In genomic region chr10:117799806-117800205, GRCm38 (mm10) we compare ENCODE assay signal across 11 mouse cellular contexts.
"Had no signal": no experiment of that assay in that cellular context is flagged by ENCODE, and none has a peak within 500 bp of the region (broad histone marks: within the 10 kb centered on the region; RNA-seq: fewer than 3 reads in every experiment).

No protein-coding gene starts in this region.

- H3K27me3 ChIP-seq: lung, embryonic 15.5 days; midbrain, embryonic 13.5 days; stomach, embryonic 15.5 days had no signal

- H3K4me1 ChIP-seq: lung, embryonic 15.5 days; midbrain, embryonic 13.5 days; stomach, embryonic 15.5 days had no signal

- DNase-seq: kidney, adult 8-10 months; kidney, postnatal 36 days; layer of hippocampus, adult 9-11 months; layer of hippocampus, postnatal 36 days; liver; lung, postnatal 14 days; right cerebral cortex, postnatal 14 days had no signal

- H3K9ac ChIP-seq: lung, embryonic 15.5 days; midbrain, embryonic 13.5 days; stomach, embryonic 15.5 days had no signal

- H3K4me2 ChIP-seq: lung, embryonic 15.5 days; midbrain, embryonic 13.5 days; stomach, embryonic 15.5 days had no signal

- ATAC-seq: midbrain, embryonic 13.5 days had no signal

- H3K36me3 ChIP-seq: lung, embryonic 15.5 days; midbrain, embryonic 13.5 days; stomach, embryonic 15.5 days had no signal

- H3K9me3 ChIP-seq: lung, embryonic 15.5 days; midbrain, embryonic 13.5 days; stomach, embryonic 15.5 days had no signal

- H3K27ac ChIP-seq: kidney, postnatal 0 days; lung, embryonic 15.5 days; midbrain, embryonic 13.5 days; stomach, embryonic 15.5 days had no signal

- H3K4me3 ChIP-seq: lung, embryonic 15.5 days; midbrain, embryonic 13.5 days; stomach, embryonic 15.5 days had no signal
